Mouse (Mus musculus) thymus, adult 18-20 months (tissue): ENCODE results near the gene Serpinb3a.
"Not testable (repeated sequence)": the region's sequence is repeated elsewhere in the genome, so short reads cannot be mapped to it uniquely, and the experiment has no call there.

Experiments used
- DNase-seq, 2 experiments: peaks; one replicate each; pipeline ENCODE4 v3.0.0; 2022; ENCODE audit warnings: mixed read lengths in 2 of 2

Serpinb3a gene

GRCm38 (mm10) chr1:107052203-107052602 lies at the start of gene Serpinb3a:
Serpinb3a (minus strand) TSS chr1:107052303.
- no peak for DNase-seq

- DNase-seq: no peak
Measured at GRCm38 (mm10) chr1:107098417-107098816, 46.3 kb upstream of the Serpinb3a start.

GRCm38 (mm10) chr1:107083406-107083805 lies 31.3 kb upstream of the Serpinb3a start, which contains the start of gene Serpinb3d:
Serpinb3d (minus strand) TSS chr1:107083506.
- DNase-seq: no peak

- DNase-seq: not testable (repeated sequence)
Measured at GRCm38 (mm10) chr1:107034236-107034635, 17.9 kb downstream of the Serpinb3a start.

GRCm38 (mm10) chr1:107025886-107026285 lies 26.2 kb downstream of the Serpinb3a start:
- no peak for DNase-seq

- DNase-seq: no peak
Measured at GRCm38 (mm10) chr1:107015210-107015609, 36.9 kb downstream of the Serpinb3a start.

- DNase-seq: no peak
Measured at GRCm38 (mm10) chr1:107014530-107014929, 37.6 kb downstream of the Serpinb3a start.

GRCm38 (mm10) chr1:107006316-107006715 lies 45.8 kb downstream of the Serpinb3a start:
- DNase-seq: no peak

GRCm38 (mm10) chr1:107001754-107002153 lies 50.3 kb downstream of the Serpinb3a start:
- no peak for DNase-seq

- no peak for DNase-seq
Measured at GRCm38 (mm10) chr1:107000424-107000823, 51.7 kb downstream of the Serpinb3a start.
